Mouse (Mus musculus): Measurements from ENCODE around the gene Gm11042.

The Gm11042 gene

GRCm38 (mm10) chr12:74316344-74316973 lies at the start of gene Gm11042:
Gene Gm11042 (minus strand): TSS chr12:74316394.
- no peak for DNase-seq

GRCm38 (mm10) chr12:74364477-74364876 lies 48.3 kb upstream of the Gm11042 start:
- no peak for DNase-seq

- DNase-seq = no peak
Observed at GRCm38 (mm10) chr12:74363076-74363475, 46.9 kb upstream of the Gm11042 start.

- DNase-seq = no peak
Observed at GRCm38 (mm10) chr12:74362453-74362852, 46.3 kb upstream of the Gm11042 start.

- DNase-seq = no peak
Observed at GRCm38 (mm10) chr12:74359791-74360190, 43.6 kb upstream of the Gm11042 start.

GRCm38 (mm10) chr12:74357806-74358205 lies 41.6 kb upstream of the Gm11042 start:
- no peak for DNase-seq

- DNase-seq = no peak
Observed at GRCm38 (mm10) chr12:74342720-74343119, 26.5 kb upstream of the Gm11042 start.

GRCm38 (mm10) chr12:74340070-74340469 lies 23.9 kb upstream of the Gm11042 start:
- DNase-seq = no peak

- DNase-seq = no peak
Observed at GRCm38 (mm10) chr12:74333706-74334105, 17.5 kb upstream of the Gm11042 start.

GRCm38 (mm10) chr12:74333016-74333415 lies 16.8 kb upstream of the Gm11042 start:
- DNase-seq = peak; percentile 61 to 83

GRCm38 (mm10) chr12:74329759-74330158 lies 13.6 kb upstream of the Gm11042 start:
- DNase-seq = no peak

GRCm38 (mm10) chr12:74326644-74327043 lies 10.4 kb upstream of the Gm11042 start:
- no peak for DNase-seq

- DNase-seq = no peak
Observed at GRCm38 (mm10) chr12:74321981-74322380, 5.8 kb upstream of the Gm11042 start.

GRCm38 (mm10) chr12:74320318-74320717 lies 4.1 kb upstream of the Gm11042 start:
- peak; percentile 42 to 73 for DNase-seq

GRCm38 (mm10) chr12:74316989-74317759 lies 980 bp upstream of the Gm11042 start:
- DNase-seq = peak; percentile 72 to 81

- DNase-seq = no peak
Observed at GRCm38 (mm10) chr12:74315221-74315620, 973 bp downstream of the Gm11042 start.

- DNase-seq = no peak
Observed at GRCm38 (mm10) chr12:74312611-74313010, 3.6 kb downstream of the Gm11042 start.

GRCm38 (mm10) chr12:74303418-74304294 lies 12.5 kb downstream of the Gm11042 start:
- no peak for DNase-seq

GRCm38 (mm10) chr12:74301559-74301958 lies 14.6 kb downstream of the Gm11042 start:
- DNase-seq = no peak

- no peak for DNase-seq
Observed at GRCm38 (mm10) chr12:74296374-74296773, 19.8 kb downstream of the Gm11042 start.

- peak in 1 of 2 experiments; percentile 37 for DNase-seq
Observed at GRCm38 (mm10) chr12:74293624-74294023, 22.6 kb downstream of the Gm11042 start.

GRCm38 (mm10) chr12:74290983-74291382 lies 25.2 kb downstream of the Gm11042 start:
- no peak for DNase-seq

- DNase-seq = no peak
Observed at GRCm38 (mm10) chr12:74284685-74285054, 31.5 kb downstream of the Gm11042 start.

Measured in kidney, postnatal 25 days (tissue).